10 mouse cellular contexts compared by ENCODE assay signal in genomic region chr12:104845707-104846106, GRCm38 (mm10). TPM values are rescaled to one million over a fixed set of nuclear protein-coding genes. Genes with fewer than 3 reads are reported as not detected.
A peak's percentile ranks its signal among the peaks of the same experiment; 100 is the strongest.
DNase-seq lines count a peak whose midpoint lies in the region; ATAC-seq and TF ChIP-seq lines count a peak whose summit lies in the region.
"Had no signal": no experiment of that assay in that cellular context is flagged by ENCODE, and none has a peak within 500 bp of the region (broad histone marks: within the 10 kb centered on the region; RNA-seq: fewer than 3 reads in every experiment).

No protein-coding gene starts in this region.

- peak overlapping the region; percentile 85 for H3K27ac ChIP-seq in layer of hippocampus, adult 2 months
- H3K27ac ChIP-seq in heart, embryonic 11.5 days (ENCODE audit: low read depth, low read length), result no peak overlapping the region
- peak overlapping the region; percentile 16; the same call in 1 of the 2 replicates for H3K27ac ChIP-seq in kidney, embryonic 16.5 days (ENCODE audit: low read length)

- H3K4me3 ChIP-seq in layer of hippocampus, adult 2 months, result 0 out of 2 replicates have a peak overlapping the region, but pooled peaks have one; percentile 15
- peak overlapping the region; percentile 23 for H3K4me3 ChIP-seq in heart, embryonic 11.5 days (ENCODE audit: low read depth, low read length)
- peak overlapping the region; percentile 33 for H3K4me3 ChIP-seq in kidney, embryonic 16.5 days (ENCODE audit: low read length)
- H3K4me3 ChIP-seq: megakaryocyte, embryonic 14.5 days had no signal

- peak overlapping the region; percentile 60 for H3K4me2 ChIP-seq in heart, embryonic 11.5 days
- H3K4me2 ChIP-seq in kidney, embryonic 16.5 days (replicated peaks; ENCODE audit: low read depth, low read length), result peak overlapping the region; percentile 56

- 0 out of 2 replicates have a peak, but pooled peaks cover 3% of the 10 kb centered on the region for H3K4me1 ChIP-seq in heart, embryonic 11.5 days (ENCODE audit: control insufficient read depth, insufficient read depth, low read length)
- peaks cover 24% of the 10 kb centered on the region for H3K4me1 ChIP-seq in kidney, embryonic 16.5 days (ENCODE audit: insufficient read depth, low read length)

- peak overlapping the region; percentile 50 for H3K9ac ChIP-seq in heart, embryonic 11.5 days (ENCODE audit: low read depth, low read length)
- peak overlapping the region; percentile 33 for H3K9ac ChIP-seq in kidney, embryonic 16.5 days (replicated peaks; ENCODE audit: low read length)

- H3K36me3 ChIP-seq in heart, embryonic 11.5 days (ENCODE audit: control insufficient read depth, insufficient read depth, low read length), result no peaks in the 10 kb centered on the region
- no peaks in the 10 kb centered on the region for H3K36me3 ChIP-seq in kidney, embryonic 16.5 days (ENCODE audit: insufficient read depth, low read length)
- H3K36me3 ChIP-seq: G1E had no signal

- peaks cover 3% of the 10 kb centered on the region; the same call in 1 of the 2 replicates for H3K27me3 ChIP-seq in heart, embryonic 11.5 days (ENCODE audit: control insufficient read depth, insufficient read depth, low read length)
- H3K27me3 ChIP-seq in kidney, embryonic 16.5 days (ENCODE audit: insufficient read depth, low read length), result no peaks in the 10 kb centered on the region

- no peak for DNase-seq in layer of hippocampus, adult 2 months (ENCODE audit: low spot score in 2 of 2)
- no peak for DNase-seq in layer of hippocampus, postnatal 25 days (ENCODE audit: extremely low spot score in 1 of 2, low spot score in 1 of 2)
- peak; percentile 63 for DNase-seq in lung, postnatal 10 days
- DNase-seq in thymus, adult 18-20 months, result no peak
- DNase-seq in retina, embryonic 14.5 days (ENCODE audit: low spot score), result no peak
- no peak for DNase-seq in layer of hippocampus, postnatal 14 days (ENCODE audit: low spot score in 2 of 2)

- no peak for TF ChIP-seq CTCF in layer of hippocampus, adult 2 months (conservative IDR thresholded peaks at IDR 0.05)

- 4% methylated on average over 11 of the region's 11 CpGs for WGBS in heart, embryonic 11.5 days (ENCODE audit: insufficient replicate concordance)
- under 1% methylated on average over 10 of the region's 11 CpGs for WGBS in kidney, embryonic 16.5 days

- 0 out of 2 replicates have a peak, but pooled peaks have one; percentile 33 for ATAC-seq in heart, embryonic 11.5 days (replicated peaks; ENCODE audit: insufficient number of reproducible peaks, low FRiP score, low TSS enrichment)
- ATAC-seq in kidney, embryonic 16.5 days (ENCODE audit: low FRiP score, low TSS enrichment), result peak; percentile 65

- no peaks in the 10 kb centered on the region for H3K9me3 ChIP-seq in heart, embryonic 11.5 days (replicated peaks; ENCODE audit: control insufficient read depth, low read length)
- H3K9me3 ChIP-seq in kidney, embryonic 16.5 days (ENCODE audit: low read length), result no peaks in the 10 kb centered on the region
- H3K9me3 ChIP-seq: megakaryocyte, embryonic 14.5 days had no signal

RNA-seq across cellular contexts. Expression of gene Clmn, which starts 19.2 kb away (rescaled TPM):
- 100 to 1,000 TPM; 103 to 108 TPM for total RNA-seq in layer of hippocampus, adult 2 months (2021)
- 10 to 100 TPM; 81.0 to 83.2 TPM for total RNA-seq in layer of hippocampus, postnatal 25 days (2021)
- 1.3 and 1.5 TPM in 2 replicates for polyA plus RNA-seq in heart, embryonic 11.5 days (2014; fragmentation: Nextera tagmentation; extraction: Ambion mirVana)
- polyA plus RNA-seq in kidney, embryonic 16.5 days (2015; fragmentation: Nextera tagmentation; extraction: Ambion mirVana), result 5.0 and 5.1 TPM in 2 replicates
- 10 to 100 TPM; 67.8 to 72.5 TPM for total RNA-seq in layer of hippocampus, postnatal 14 days (2021)
- polyA plus RNA-seq: G1E had no signal
